Mouse (Mus musculus) C2C12 (cell line): ENCODE results near the gene Syne1. TPM values are rescaled to one million over a fixed set of nuclear protein-coding genes. Genes with fewer than 3 reads are reported as not detected.

ENCODE experiments used
- H3K27me3 ChIP-seq: one replicate; pipeline ENCODE4 v1.6.1; 2011; ENCODE audit not compliant: control insufficient read depth, insufficient read depth, insufficient read length
- H3K36me3 ChIP-seq: one replicate; pipeline ENCODE4 v1.6.1; 2011; ENCODE audit not compliant: control insufficient read depth, insufficient read depth
- H3K4me3 ChIP-seq: one replicate; pipeline ENCODE4 v1.5.1; 2011; ENCODE audit warnings: mild to moderate bottlenecking, control low read depth; ENCODE audit not compliant: poor library complexity, insufficient read depth, severe bottlenecking
- H3K79me2 ChIP-seq: one replicate; pipeline ENCODE4 v1.6.1; 2011; ENCODE audit not compliant: control insufficient read depth, insufficient read depth
- H3K79me3 ChIP-seq: one replicate; pipeline ENCODE4 v1.6.1; 2011; ENCODE audit warnings: low read depth, control low read depth
- H3ac ChIP-seq: one replicate; pipeline ENCODE3; 2011; ENCODE audit warnings: low read depth; ENCODE audit not compliant: control insufficient read depth, insufficient read length
- CEBPB ChIP-seq: IDR thresholded peaks from one replicate; pipeline ENCODE4 v1.6.1; 2011; ENCODE audit warnings: low read depth, mild to moderate bottlenecking, control low read depth, moderate library complexity
- CTCF ChIP-seq: IDR thresholded peaks from one replicate; pipeline ENCODE4 v1.5.1; 2011; ENCODE audit not compliant: control insufficient read depth, insufficient read depth, insufficient read length
- FOSL1 ChIP-seq: IDR thresholded peaks from one replicate; pipeline ENCODE4 v1.8.0; 2011; ENCODE audit warnings: mild to moderate bottlenecking, low read length; ENCODE audit not compliant: poor library complexity, insufficient read depth, severe bottlenecking
- MAX ChIP-seq: IDR thresholded peaks from one replicate; pipeline ENCODE4 v1.6.1; 2011; ENCODE audit warnings: mild to moderate bottlenecking, control low read depth
- MYOD1 ChIP-seq: IDR thresholded peaks from one replicate; pipeline ENCODE4 v1.6.1; 2011; ENCODE audit warnings: low read depth; ENCODE audit not compliant: control insufficient read depth, insufficient read length
- MYOG ChIP-seq: IDR thresholded peaks from one replicate; pipeline ENCODE4 v1.6.1; 2011; ENCODE audit not compliant: control insufficient read depth, insufficient read length; ENCODE audit errors: extremely low read depth
- USF1 ChIP-seq: IDR thresholded peaks from one replicate; pipeline ENCODE4 v1.6.1; 2011; ENCODE audit warnings: low read depth, mild to moderate bottlenecking, control low read depth, moderate library complexity
- polyA plus RNA-seq: library from polyadenylated mRNA; unstranded; fragments of >200 nt; fragmentation: generic; extraction: Trizol; gene quantifications from one replicate; pipeline ENCODE4 v1.2.1, GENCODE M21; 2012; ENCODE audit warnings: missing spikeins

Syne1 gene
- polyA plus RNA-seq, 1 experiment, result 4.1 TPM

GRCm38 (mm10) chr10:5560526-5560925 is 9.2 kb upstream of the Syne1 start:
- H3ac ChIP-seq, result no peak overlapping the region
- H3K36me3 ChIP-seq, result no peaks in the 10 kb centered on the region
- no peaks in the 10 kb centered on the region for H3K79me3 ChIP-seq
- TF ChIP-seq USF1 (no peak), FOSL1 (no peak), CTCF (no peak), MAX (no peak), MYOD1 (no peak), MYOG (no peak), CEBPB (no peak)
- no peaks in the 10 kb centered on the region for H3K79me2 ChIP-seq
- H3K4me3 ChIP-seq, result no peak overlapping the region
- H3K27me3 ChIP-seq, result no peaks in the 10 kb centered on the region

GRCm38 (mm10) chr10:5558808-5559207 is 7.5 kb upstream of the Syne1 start:
- no peaks in the 10 kb centered on the region for H3K79me2 ChIP-seq
- no peaks in the 10 kb centered on the region for H3K36me3 ChIP-seq
- no peak overlapping the region for H3ac ChIP-seq
- H3K79me3 ChIP-seq, result no peaks in the 10 kb centered on the region
- no peaks in the 10 kb centered on the region for H3K27me3 ChIP-seq
- TF ChIP-seq MAX (no peak), CTCF (no peak), FOSL1 (no peak), MYOG (no peak), CEBPB (no peak), USF1 (no peak), MYOD1 (no peak)
- no peak overlapping the region for H3K4me3 ChIP-seq

- no peaks in the 10 kb centered on the region for H3K79me2 ChIP-seq
- TF ChIP-seq CTCF, result no peak
- TF ChIP-seq FOSL1, result no peak
- TF ChIP-seq MYOD1, result no peak
- no peak for TF ChIP-seq MYOG
- TF ChIP-seq MAX, result no peak
- TF ChIP-seq USF1, result no peak
- TF ChIP-seq CEBPB, result no peak
- no peak overlapping the region for H3K4me3 ChIP-seq
- H3ac ChIP-seq, result no peak overlapping the region
- no peaks in the 10 kb centered on the region for H3K36me3 ChIP-seq
- H3K79me3 ChIP-seq, result no peaks in the 10 kb centered on the region
- peaks cover 7% of the 10 kb centered on the region for H3K27me3 ChIP-seq
Observed at GRCm38 (mm10) chr10:5554941-5555340, 3.7 kb upstream of the Syne1 start.

GRCm38 (mm10) chr10:5550168-5551021 is 887 bp downstream of the Syne1 start:
- no peak for TF ChIP-seq MYOD1
- TF ChIP-seq MYOG, result no peak
- TF ChIP-seq CEBPB, result no peak
- no peak for TF ChIP-seq CTCF
- TF ChIP-seq FOSL1, result no peak
- TF ChIP-seq MAX, result no peak
- TF ChIP-seq USF1, result no peak

GRCm38 (mm10) chr10:5549871-5550167 is 1.5 kb downstream of the Syne1 start:
- no peak overlapping the region for H3K4me3 ChIP-seq
- peaks cover 7% of the 10 kb centered on the region for H3K27me3 ChIP-seq
- H3K36me3 ChIP-seq, result no peaks in the 10 kb centered on the region
- TF ChIP-seq MYOG, result no peak
- TF ChIP-seq MAX, result no peak
- no peak for TF ChIP-seq USF1
- no peak for TF ChIP-seq CEBPB
- no peak for TF ChIP-seq CTCF
- TF ChIP-seq FOSL1, result no peak
- TF ChIP-seq MYOD1, result no peak
- H3ac ChIP-seq, result no peak overlapping the region
- no peaks in the 10 kb centered on the region for H3K79me3 ChIP-seq
- H3K79me2 ChIP-seq, result no peaks in the 10 kb centered on the region

More at GRCm38 (mm10) chr10:5550168-5551021, 887 bp downstream of the Syne1 start:
- Histone ChIP-seq H3K4me3 (no peak overlapping the region), H3K36me3 (no peaks in the 10 kb centered on the region), H3K79me2 (no peaks in the 10 kb centered on the region), H3K79me3 (no peaks in the 10 kb centered on the region), H3ac (no peak overlapping the region), H3K27me3 (peaks cover 7% of the 10 kb centered on the region)

- no peaks in the 10 kb centered on the region for H3K79me3 ChIP-seq
Observed at GRCm38 (mm10) chr10:5548651-5549050, 2.6 kb downstream of the Syne1 start.

More at GRCm38 (mm10) chr10:5548651-5549050, 2.6 kb downstream of the Syne1 start:
- Histone ChIP-seq H3K36me3 (no peaks in the 10 kb centered on the region), H3K79me2 (no peaks in the 10 kb centered on the region), H3K27me3 (peaks cover 7% of the 10 kb centered on the region), H3ac (no peak overlapping the region), H3K4me3 (no peak overlapping the region)
- TF ChIP-seq FOSL1 (no peak), MYOG (no peak), USF1 (no peak), MYOD1 (no peak), CEBPB (no peak), CTCF (no peak), MAX (no peak)
